Mouse (Mus musculus): ENCODE measurements around the gene Asic2.

The Asic2 gene

GRCm38 (mm10) chr11:81750016-81750415, 218.2 kb downstream of the Asic2 start:
- DNase-seq (ENCODE audit: low read depth, low spot score): no peak

GRCm38 (mm10) chr11:81738995-81739394, 229.3 kb downstream of the Asic2 start:
- DNase-seq (ENCODE audit: low read depth, low spot score): no peak

- DNase-seq (ENCODE audit: low read depth, low spot score): no peak
Measured at GRCm38 (mm10) chr11:81737777-81738176, 230.5 kb downstream of the Asic2 start.

GRCm38 (mm10) chr11:81722071-81722470, 246.2 kb downstream of the Asic2 start:
- DNase-seq (ENCODE audit: low read depth, low spot score): no peak

- DNase-seq (ENCODE audit: low read depth, low spot score): peak; percentile 16
Measured at GRCm38 (mm10) chr11:81714801-81715200, 253.5 kb downstream of the Asic2 start.

- no peak for DNase-seq (ENCODE audit: low read depth, low spot score)
Measured at GRCm38 (mm10) chr11:81706996-81707395, 261.3 kb downstream of the Asic2 start.

GRCm38 (mm10) chr11:81698008-81698407, 270.2 kb downstream of the Asic2 start:
- no peak for DNase-seq (ENCODE audit: low read depth, low spot score)

GRCm38 (mm10) chr11:81695501-81695900, 272.8 kb downstream of the Asic2 start:
- DNase-seq (ENCODE audit: low read depth, low spot score): no peak

- DNase-seq (ENCODE audit: low read depth, low spot score): no peak
Measured at GRCm38 (mm10) chr11:81680511-81680910, 287.7 kb downstream of the Asic2 start.

GRCm38 (mm10) chr11:81671724-81672123, 296.5 kb downstream of the Asic2 start:
- no peak for DNase-seq (ENCODE audit: low read depth, low spot score)

GRCm38 (mm10) chr11:81670436-81670835, 297.8 kb downstream of the Asic2 start:
- no peak for DNase-seq (ENCODE audit: low read depth, low spot score)

GRCm38 (mm10) chr11:81658850-81659249, 309.4 kb downstream of the Asic2 start:
- DNase-seq (ENCODE audit: low read depth, low spot score): no peak

GRCm38 (mm10) chr11:81657121-81657520, 311.1 kb downstream of the Asic2 start:
- DNase-seq (ENCODE audit: low read depth, low spot score): no peak

- no peak for DNase-seq (ENCODE audit: low read depth, low spot score)
Measured at GRCm38 (mm10) chr11:81647828-81648227, 320.4 kb downstream of the Asic2 start.

GRCm38 (mm10) chr11:81645549-81645948, 322.7 kb downstream of the Asic2 start:
- no peak for DNase-seq (ENCODE audit: low read depth, low spot score)

- DNase-seq (ENCODE audit: low read depth, low spot score): no peak
Measured at GRCm38 (mm10) chr11:81636356-81636755, 331.9 kb downstream of the Asic2 start.

- DNase-seq (ENCODE audit: low read depth, low spot score): peak; percentile 66
Measured at GRCm38 (mm10) chr11:81634360-81635350, 333.6 kb downstream of the Asic2 start.

- no peak for DNase-seq (ENCODE audit: low read depth, low spot score)
Measured at GRCm38 (mm10) chr11:81625199-81625598, 343.1 kb downstream of the Asic2 start.

- no peak for DNase-seq (ENCODE audit: low read depth, low spot score)
Measured at GRCm38 (mm10) chr11:81620516-81620915, 347.7 kb downstream of the Asic2 start.

- DNase-seq (ENCODE audit: low read depth, low spot score): no peak
Measured at GRCm38 (mm10) chr11:81616437-81616836, 351.8 kb downstream of the Asic2 start.

- no peak for DNase-seq (ENCODE audit: low read depth, low spot score)
Measured at GRCm38 (mm10) chr11:81613869-81614620, 354.2 kb downstream of the Asic2 start.

GRCm38 (mm10) chr11:81612798-81613540, 355.3 kb downstream of the Asic2 start:
- DNase-seq (ENCODE audit: low read depth, low spot score): peak; percentile 81
